Mouse (Mus musculus): ENCODE measurements at regions not wholly inside any gene's neighbourhood (a gene's known extent, or its start where the extent isn't known, plus 50 kb on each side); places are given as distances from the start of the nearest gene placed in this dataset.

GRCm38 (mm10) chr12:97732078-97732580 is 527.1 kb downstream of the Galc start:
- no peak overlapping the region for H3K9ac ChIP-seq (ENCODE audit: low read depth, low read length)
- no peaks in the 10 kb centered on the region for H3K9me3 ChIP-seq (ENCODE audit: control insufficient read depth, low read length)
- no peak for ATAC-seq (ENCODE audit: low FRiP score, low TSS enrichment)
- no peak overlapping the region for H3K27ac ChIP-seq (ENCODE audit: low read depth, low read length)
- H3K4me1 ChIP-seq (ENCODE audit: control insufficient read depth, insufficient read depth, low read length): no peaks in the 10 kb centered on the region
- H3K4me2 ChIP-seq (replicated peaks; ENCODE audit: low read depth, low read length): no peak overlapping the region
- H3K4me3 ChIP-seq (ENCODE audit: low read length): no peak overlapping the region
- H3K36me3 ChIP-seq (ENCODE audit: control insufficient read depth, insufficient read depth, low read length): no peaks in the 10 kb centered on the region
- 82% methylated on average over 6 of the region's 6 CpGs for WGBS
- no peaks in the 10 kb centered on the region for H3K27me3 ChIP-seq (ENCODE audit: control insufficient read depth, insufficient read depth, low read length)

DNA sequence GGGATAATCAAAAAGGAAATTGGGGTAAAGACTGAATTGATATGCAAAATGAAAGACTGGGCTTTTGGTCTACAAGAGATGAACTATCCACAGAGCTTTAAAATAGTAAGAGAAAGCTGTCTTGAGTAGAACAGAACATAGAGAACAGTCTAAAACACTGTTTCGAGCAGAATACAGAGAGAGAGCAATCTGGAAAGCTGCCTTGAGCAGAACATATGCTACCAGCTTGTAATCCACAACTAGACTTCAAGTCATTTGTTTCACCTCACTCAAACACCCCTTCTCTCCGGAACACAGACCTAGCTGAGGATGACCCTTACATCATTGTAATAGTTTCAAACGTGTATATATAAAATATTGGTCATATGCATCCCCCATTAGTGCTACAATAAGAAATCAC is 538.7 kb downstream of the Galc start:
- no peaks in the 10 kb centered on the region for H3K27me3 ChIP-seq (ENCODE audit: control insufficient read depth, insufficient read depth, low read length)
- H3K4me3 ChIP-seq (ENCODE audit: low read length): no peak overlapping the region
- no peak overlapping the region for H3K9ac ChIP-seq (ENCODE audit: low read depth, low read length)
- WGBS: 86% methylated on average over 3 of the region's 3 CpGs
- H3K4me1 ChIP-seq (ENCODE audit: control insufficient read depth, insufficient read depth, low read length): no peaks in the 10 kb centered on the region
- no peaks in the 10 kb centered on the region for H3K36me3 ChIP-seq (ENCODE audit: control insufficient read depth, insufficient read depth, low read length)
- peaks cover 7% of the 10 kb centered on the region; the same call in 1 of the 2 replicates for H3K9me3 ChIP-seq (ENCODE audit: control insufficient read depth, low read length)
- ATAC-seq (ENCODE audit: low FRiP score, low TSS enrichment): no peak
- H3K27ac ChIP-seq (ENCODE audit: low read depth, low read length): no peak overlapping the region
- H3K4me2 ChIP-seq (replicated peaks; ENCODE audit: low read depth, low read length): no peak overlapping the region

DNA sequence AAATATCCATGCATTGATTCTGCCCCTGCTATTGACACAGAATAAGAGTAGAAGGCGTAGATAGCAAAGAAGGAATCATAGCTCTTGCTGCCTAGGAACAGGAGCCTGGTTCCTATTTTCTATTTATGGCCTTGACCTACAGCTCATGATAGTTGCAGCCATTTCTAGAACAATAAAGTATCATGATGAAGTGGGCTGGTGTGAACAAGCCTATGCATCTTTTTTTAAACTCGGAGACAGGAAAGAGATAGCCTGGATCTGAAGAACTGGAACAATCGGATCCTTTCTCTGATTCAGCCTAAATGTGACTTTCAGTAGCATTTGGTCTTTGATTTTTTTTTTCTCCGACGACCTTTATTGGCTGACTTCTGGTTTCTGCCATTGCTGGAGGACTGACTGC is 541.4 kb downstream of the Galc start:
- no peak overlapping the region for H3K4me2 ChIP-seq (replicated peaks; ENCODE audit: low read depth, low read length)
- H3K36me3 ChIP-seq (ENCODE audit: control insufficient read depth, insufficient read depth, low read length): no peaks in the 10 kb centered on the region
- H3K9ac ChIP-seq (ENCODE audit: low read depth, low read length): no peak overlapping the region
- peaks cover 7% of the 10 kb centered on the region; the same call in 1 of the 2 replicates for H3K9me3 ChIP-seq (ENCODE audit: control insufficient read depth, low read length)
- no peaks in the 10 kb centered on the region for H3K4me1 ChIP-seq (ENCODE audit: control insufficient read depth, insufficient read depth, low read length)
- 92% methylated on average over 5 of the region's 5 CpGs for WGBS
- ATAC-seq (ENCODE audit: low FRiP score, low TSS enrichment): no peak
- no peak overlapping the region for H3K27ac ChIP-seq (ENCODE audit: low read depth, low read length)
- H3K27me3 ChIP-seq (ENCODE audit: control insufficient read depth, insufficient read depth, low read length): no peaks in the 10 kb centered on the region
- no peak overlapping the region for H3K4me3 ChIP-seq (ENCODE audit: low read length)
